Mouse (Mus musculus): Measurements from ENCODE around the gene Tor1b. TPM values are rescaled to one million over a fixed set of nuclear protein-coding genes. Genes with fewer than 3 reads are reported as not detected.
A peak's percentile ranks its signal among the peaks of the same experiment; 100 is the strongest.
"Not testable (repeated sequence)": the region's sequence is repeated elsewhere in the genome, so short reads cannot be mapped to it uniquely, and the experiment has no call there.

The Tor1b gene
- 10 to 100 TPM; 28.0 to 32.9 TPM for total RNA-seq (2021)
- long read RNA-seq, experiment 1, transcript Tor1b-201 (5 exons, 3,039 nt) = major isoform, 11 of 16 reads
- long read RNA-seq, experiment 1, partial matches to known transcripts = 0 of 16 reads
- long read RNA-seq, experiment 1, other reads (novel, unspliced or antisense) = 2 of 16 reads
- long read RNA-seq, experiment 2, transcript Tor1b-201 (5 exons, 3,039 nt) = major isoform, 7 of 14 reads
- long read RNA-seq, experiment 2, partial matches to known transcripts = 0 of 14 reads
- long read RNA-seq, experiment 2, other reads (novel, unspliced or antisense) = 7 of 14 reads

GRCm38 (mm10) chr2:30952824-30953490 lies at the start of gene Tor1b:
TSS of gene Tor1b (plus strand) at chr2:30952959.
- intact Hi-C loops (cut with DNase I) = no loop called here
- TF ChIP-seq CTCF (IDR thresholded peaks at IDR 0.05) = peak; percentile 29
- H3K4me3 ChIP-seq = peak within 1 kb of the TSS; percentile 95
- H3K27ac ChIP-seq = peak within 1 kb of the TSS; percentile 92
- peak; percentile 85 to 86 for DNase-seq (ENCODE audit: extremely low spot score in 1 of 2, low spot score in 2 of 2)

- DNase-seq (ENCODE audit: extremely low spot score in 1 of 2, low spot score in 2 of 2) = no peak
- Histone ChIP-seq H3K4me3 (no peak overlapping the region), H3K27ac (no peak overlapping the region)
- intact Hi-C loops (cut with DNase I) = no loop called here
- TF ChIP-seq CTCF (IDR thresholded peaks at IDR 0.05) = no peak
Observed at GRCm38 (mm10) chr2:30904231-30904630, 48.5 kb upstream of the Tor1b start.

GRCm38 (mm10) chr2:30904991-30905390 lies 47.8 kb upstream of the Tor1b start:
- DNase-seq (ENCODE audit: extremely low spot score in 1 of 2, low spot score in 2 of 2) = no peak
- H3K4me3 ChIP-seq = no peak overlapping the region
- H3K27ac ChIP-seq = no peak overlapping the region
- TF ChIP-seq CTCF (IDR thresholded peaks at IDR 0.05) = no peak
- intact Hi-C loops (cut with DNase I) = no loop called here

- TF ChIP-seq CTCF (IDR thresholded peaks at IDR 0.05) = no peak
- intact Hi-C loops (cut with DNase I) = no loop called here
- H3K4me3 ChIP-seq = no peak overlapping the region
- H3K27ac ChIP-seq = no peak overlapping the region
- no peak for DNase-seq (ENCODE audit: extremely low spot score in 1 of 2, low spot score in 2 of 2)
Observed at GRCm38 (mm10) chr2:30905906-30906305, 46.9 kb upstream of the Tor1b start.

- intact Hi-C loops (cut with DNase I) = no loop called here
- Histone ChIP-seq H3K4me3 (no peak overlapping the region), H3K27ac (no peak overlapping the region)
- no peak for TF ChIP-seq CTCF (IDR thresholded peaks at IDR 0.05)
- no peak for DNase-seq (ENCODE audit: extremely low spot score in 1 of 2, low spot score in 2 of 2)
Observed at GRCm38 (mm10) chr2:30906641-30907040, 46.1 kb upstream of the Tor1b start.

- DNase-seq (ENCODE audit: extremely low spot score in 1 of 2, low spot score in 2 of 2) = no peak
- TF ChIP-seq CTCF (IDR thresholded peaks at IDR 0.05) = no peak
- Histone ChIP-seq H3K27ac (no peak overlapping the region; the same call in 1 of the 2 replicates), H3K4me3 (no peak overlapping the region)
- intact Hi-C loops (cut with DNase I) = loop anchor here (2.0 kb wide), 1 partner anchor 16 kb away; no protein-coding TSS in a partner anchor
Observed at GRCm38 (mm10) chr2:30912291-30912773, 40.4 kb upstream of the Tor1b start.

GRCm38 (mm10) chr2:30913022-30913421 lies 39.7 kb upstream of the Tor1b start:
- Histone ChIP-seq H3K27ac (no peak overlapping the region), H3K4me3 (no peak overlapping the region)
- no peak for DNase-seq (ENCODE audit: extremely low spot score in 1 of 2, low spot score in 2 of 2)
- TF ChIP-seq CTCF (IDR thresholded peaks at IDR 0.05) = no peak
- intact Hi-C loops (cut with DNase I) = loop anchor here (2.0 kb wide), 1 partner anchor 16 kb away; no protein-coding TSS in a partner anchor

- Histone ChIP-seq H3K4me3 (no peak overlapping the region), H3K27ac (no peak overlapping the region)
- intact Hi-C loops (cut with DNase I) = no loop called here
- DNase-seq (ENCODE audit: extremely low spot score in 1 of 2, low spot score in 2 of 2) = no peak
- no peak for TF ChIP-seq CTCF (IDR thresholded peaks at IDR 0.05)
Observed at GRCm38 (mm10) chr2:30914836-30915235, 37.9 kb upstream of the Tor1b start.

GRCm38 (mm10) chr2:30915376-30915775 lies 37.4 kb upstream of the Tor1b start:
- no peak overlapping the region for H3K27ac ChIP-seq

GRCm38 (mm10) chr2:30915933-30916332 lies 36.8 kb upstream of the Tor1b start:
- intact Hi-C loops (cut with DNase I); H3K4me3 ChIP-seq; H3K27ac ChIP-seq; DNase-seq (ENCODE audit: extremely low spot score in 1 of 2, low spot score in 2 of 2): not testable (repeated sequence)

More at GRCm38 (mm10) chr2:30915376-30915775, 37.4 kb upstream of the Tor1b start:
- no peak overlapping the region for H3K4me3 ChIP-seq
- no peak for TF ChIP-seq CTCF (IDR thresholded peaks at IDR 0.05)
- intact Hi-C loops (cut with DNase I) = no loop called here
- DNase-seq (ENCODE audit: extremely low spot score in 1 of 2, low spot score in 2 of 2) = no peak

- no peak overlapping the region for H3K4me3 ChIP-seq
- H3K27ac ChIP-seq = no peak overlapping the region
- no peak for DNase-seq (ENCODE audit: extremely low spot score in 1 of 2, low spot score in 2 of 2)
- no peak for TF ChIP-seq CTCF (IDR thresholded peaks at IDR 0.05)
- intact Hi-C loops (cut with DNase I) = no loop called here
Observed at GRCm38 (mm10) chr2:30917649-30918048, 35.1 kb upstream of the Tor1b start.

- intact Hi-C loops (cut with DNase I) = no loop called here
- no peak for TF ChIP-seq CTCF (IDR thresholded peaks at IDR 0.05)
Observed at GRCm38 (mm10) chr2:30918126-30918525, 34.6 kb upstream of the Tor1b start.

More at GRCm38 (mm10) chr2:30918126-30918525, 34.6 kb upstream of the Tor1b start:
- Histone ChIP-seq H3K4me3 (no peak overlapping the region), H3K27ac (no peak overlapping the region)
- no peak for DNase-seq (ENCODE audit: extremely low spot score in 1 of 2, low spot score in 2 of 2)
